Mouse (Mus musculus): ENCODE measurements around the gene Rftn1. TPM values are rescaled to one million over a fixed set of nuclear protein-coding genes. Genes with fewer than 3 reads are reported as not detected.
A peak's percentile ranks its signal among the peaks of the same experiment; 100 is the strongest.

Rftn1 gene
- 67.4 and 101 TPM in 2 replicates for polyA plus RNA-seq (2012; rRNA removed)

DNA sequence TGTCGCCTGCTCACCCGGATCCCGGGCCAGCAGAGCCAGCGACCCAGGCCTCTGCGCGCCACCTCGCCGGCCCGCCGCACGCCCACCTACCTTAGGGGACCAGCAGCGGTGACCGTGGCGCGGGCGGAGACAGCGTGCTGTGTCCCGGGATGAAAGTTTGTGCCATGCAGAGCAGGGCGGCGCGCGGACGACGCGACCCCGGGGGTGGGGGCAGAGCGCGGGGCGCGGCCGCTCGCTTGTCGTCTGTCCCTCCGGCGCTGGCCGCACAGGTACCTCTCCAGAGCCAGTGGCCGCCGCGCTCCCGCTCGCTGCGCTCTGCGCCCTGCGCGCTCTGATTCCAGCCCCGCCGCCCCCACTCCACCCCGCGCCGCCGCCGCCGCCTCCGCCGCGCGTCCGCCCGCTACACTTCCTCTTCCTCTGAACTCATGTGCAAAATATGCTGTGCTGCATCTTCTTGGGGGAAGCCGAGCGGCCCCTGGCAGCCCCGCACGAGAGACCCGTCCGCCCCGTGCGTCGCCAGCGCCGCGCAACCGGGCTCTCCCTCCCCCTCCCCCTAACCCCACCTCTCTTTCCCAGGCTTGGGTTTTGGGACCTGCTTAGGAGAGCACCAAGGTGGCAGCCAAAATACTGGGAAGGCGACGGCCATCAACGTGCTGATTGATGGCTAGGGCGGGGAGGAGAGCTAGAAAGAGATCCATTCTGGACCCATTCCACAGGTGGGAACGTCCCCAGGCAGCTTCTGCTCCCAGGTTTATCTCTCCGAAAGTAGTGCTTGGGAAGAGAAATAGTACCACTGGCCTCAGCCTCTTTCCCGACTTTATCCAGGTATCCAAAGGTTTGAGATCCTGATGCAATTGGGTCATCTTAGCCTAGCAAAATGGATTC is at the start of gene Rftn1:
Rftn1 (minus strand) TSS at position 544 of the 885 bp plus-strand sequence.
- 3% methylated on average over 71 of the region's 79 CpGs for WGBS
- peak in 1 of 2 experiments; percentile 79 for DNase-seq (ENCODE audit: low read depth in 1 of 2, low spot score in 2 of 2)
- peak within 1 kb of the TSS; percentile 93 for H3K27ac ChIP-seq (ENCODE audit: insufficient read depth, low read length)

DNA sequence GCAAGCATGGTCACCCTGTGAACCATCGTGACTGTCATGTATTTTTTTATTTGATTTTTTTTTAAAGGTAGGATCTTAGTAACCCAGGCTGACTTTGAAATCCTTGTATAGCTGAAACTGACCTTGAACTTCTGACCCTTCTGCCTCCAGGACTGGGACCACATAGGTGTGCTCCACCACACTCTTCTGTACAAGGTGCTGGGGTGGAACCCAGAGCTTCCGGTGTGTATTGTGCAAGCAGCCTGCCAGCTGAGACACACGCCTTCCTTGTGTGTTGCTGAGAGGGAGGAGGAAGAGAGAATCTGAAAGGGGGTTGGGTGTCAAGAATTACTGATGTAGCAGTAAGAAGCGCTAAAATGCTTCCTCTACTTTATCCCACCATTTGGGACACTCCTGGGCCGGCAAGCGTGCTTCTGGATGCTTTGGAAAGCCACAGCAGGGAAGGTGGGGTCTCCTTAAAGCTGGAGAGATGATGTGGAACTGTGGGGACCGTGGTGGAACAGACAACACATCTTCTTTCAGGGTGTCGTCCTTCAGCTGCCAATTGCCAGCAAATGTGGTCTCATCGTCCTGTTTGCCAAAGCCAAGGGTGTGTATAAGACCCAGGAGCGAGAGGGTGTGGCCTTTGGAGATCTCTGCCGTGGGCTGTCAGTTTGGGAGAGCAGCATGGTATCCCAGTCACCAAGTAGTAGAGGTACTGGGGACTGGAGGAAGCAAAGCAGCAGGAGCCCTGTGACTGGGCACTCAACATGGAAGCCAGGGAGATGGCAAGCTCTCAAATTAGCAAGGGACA is 47.5 kb upstream of the Rftn1 start:
- Histone ChIP-seq H3K36me3 (ENCODE audit: control insufficient read depth, insufficient read depth, low read length) (no peaks in the 10 kb centered on the region), H3K27ac (ENCODE audit: insufficient read depth, low read length) (no peak overlapping the region), H3K4me3 (ENCODE audit: extremely low read depth, insufficient read depth, insufficient read length) (no peak overlapping the region), H3K4me1 (ENCODE audit: control insufficient read depth, insufficient read depth, insufficient read length) (no peaks in the 10 kb centered on the region), H3K27me3 (ENCODE audit: control insufficient read depth, insufficient read depth, low read length) (no peaks in the 10 kb centered on the region)
- no peak for DNase-seq (ENCODE audit: low read depth in 1 of 2, low spot score in 2 of 2)
- TF ChIP-seq POLR2A (IDR thresholded peaks at IDR 0.05; ENCODE audit: low read depth, low read length): no peak
- whole genome bisulfite sequencing: 59% methylated on average over 11 of the region's 11 CpGs

More for the DNA sequence above, at the start of gene Rftn1:
- H3K27me3 ChIP-seq (ENCODE audit: control insufficient read depth, insufficient read depth, low read length): no peaks in the 10 kb centered on the region
- peaks cover 14% of the 10 kb centered on the region for H3K4me1 ChIP-seq (ENCODE audit: control insufficient read depth, insufficient read depth, insufficient read length)
- H3K36me3 ChIP-seq (ENCODE audit: control insufficient read depth, insufficient read depth, low read length): no peaks in the 10 kb centered on the region
- no peak for TF ChIP-seq CTCF (IDR thresholded peaks at IDR 0.05; ENCODE audit: extremely low read depth, insufficient read depth, insufficient read length, insufficient replicate concordance)
- peak; percentile 40; the same call in 1 of the 2 replicates for TF ChIP-seq POLR2A (IDR thresholded peaks at IDR 0.05; ENCODE audit: low read depth, low read length)
- peak within 1 kb of the TSS; percentile 95 for H3K4me3 ChIP-seq (ENCODE audit: extremely low read depth, insufficient read depth, insufficient read length)

DNA sequence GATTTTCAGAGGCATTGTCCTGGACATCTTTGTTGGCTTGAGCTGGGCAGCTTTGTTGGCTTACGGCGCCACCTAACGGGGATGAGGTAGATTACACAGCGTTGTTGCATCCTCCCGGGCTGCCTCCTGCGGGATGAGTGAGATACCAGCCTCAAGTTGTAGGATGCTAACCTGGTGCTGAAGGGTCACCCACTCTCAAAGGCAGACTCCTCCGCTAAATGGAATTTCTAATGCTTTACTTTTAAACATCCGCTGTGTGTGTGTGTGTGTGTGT is 46.9 kb upstream of the Rftn1 start:
- Histone ChIP-seq H3K4me1 (ENCODE audit: control insufficient read depth, insufficient read depth, insufficient read length) (no peaks in the 10 kb centered on the region), H3K36me3 (ENCODE audit: control insufficient read depth, insufficient read depth, low read length) (no peaks in the 10 kb centered on the region), H3K4me3 (ENCODE audit: extremely low read depth, insufficient read depth, insufficient read length) (no peak overlapping the region), H3K27me3 (ENCODE audit: control insufficient read depth, insufficient read depth, low read length) (no peaks in the 10 kb centered on the region), H3K27ac (ENCODE audit: insufficient read depth, low read length) (no peak overlapping the region)
- peak; percentile 34 to 70 for DNase-seq (ENCODE audit: low read depth in 1 of 2, low spot score in 2 of 2)
- WGBS: 7% methylated on average over 8 of the region's 8 CpGs
- TF ChIP-seq CTCF (IDR thresholded peaks at IDR 0.05; ENCODE audit: extremely low read depth, insufficient read depth, insufficient read length, insufficient replicate concordance) (peak; percentile 96), POLR2A (IDR thresholded peaks at IDR 0.05; ENCODE audit: low read depth, low read length) (no peak)

DNA sequence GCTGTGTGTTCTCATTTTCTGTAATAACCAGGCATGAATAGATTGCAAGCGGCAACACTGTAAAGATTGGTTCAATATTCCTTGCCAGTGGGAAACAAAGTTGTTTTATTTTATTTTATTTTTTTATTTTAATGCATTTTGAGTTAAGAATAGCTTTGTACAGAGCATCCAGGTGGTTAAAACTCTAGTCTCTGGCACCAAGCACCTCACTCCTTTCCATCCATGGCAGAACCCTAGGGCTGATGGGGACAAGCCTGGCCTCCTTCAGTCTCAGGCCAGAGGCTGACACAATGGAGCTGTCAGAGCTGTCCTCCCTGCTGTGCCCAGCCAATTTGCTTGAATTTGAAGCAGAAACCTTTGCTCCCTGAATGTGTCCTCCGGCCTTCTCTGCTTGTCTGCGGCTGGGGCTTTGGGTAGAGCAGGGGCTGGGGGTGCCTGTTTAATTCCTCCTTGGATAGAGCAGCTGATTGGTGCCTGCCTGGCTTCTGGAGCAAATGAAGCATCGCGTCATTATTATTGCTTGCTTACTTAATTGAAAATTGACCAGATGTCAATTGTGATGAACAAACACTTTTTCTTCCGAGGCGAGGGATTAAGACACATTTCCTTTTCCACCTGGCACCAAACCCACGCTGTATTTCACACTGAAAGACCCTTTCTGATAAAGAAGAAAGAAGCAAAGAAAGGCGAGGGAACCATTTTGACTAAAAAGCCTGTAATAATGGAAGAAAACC is 46.4 kb upstream of the Rftn1 start:
- Histone ChIP-seq H3K27ac (ENCODE audit: insufficient read depth, low read length) (no peak overlapping the region), H3K36me3 (ENCODE audit: control insufficient read depth, insufficient read depth, low read length) (no peaks in the 10 kb centered on the region), H3K27me3 (ENCODE audit: control insufficient read depth, insufficient read depth, low read length) (no peaks in the 10 kb centered on the region), H3K4me1 (ENCODE audit: control insufficient read depth, insufficient read depth, insufficient read length) (no peaks in the 10 kb centered on the region), H3K4me3 (ENCODE audit: extremely low read depth, insufficient read depth, insufficient read length) (no peak overlapping the region)
- TF ChIP-seq CTCF (IDR thresholded peaks at IDR 0.05; ENCODE audit: extremely low read depth, insufficient read depth, insufficient read length, insufficient replicate concordance) (no peak), POLR2A (IDR thresholded peaks at IDR 0.05; ENCODE audit: low read depth, low read length) (no peak)
- WGBS: 63% methylated on average over 9 of the region's 9 CpGs
- DNase-seq (ENCODE audit: low read depth in 1 of 2, low spot score in 2 of 2): no peak

DNA sequence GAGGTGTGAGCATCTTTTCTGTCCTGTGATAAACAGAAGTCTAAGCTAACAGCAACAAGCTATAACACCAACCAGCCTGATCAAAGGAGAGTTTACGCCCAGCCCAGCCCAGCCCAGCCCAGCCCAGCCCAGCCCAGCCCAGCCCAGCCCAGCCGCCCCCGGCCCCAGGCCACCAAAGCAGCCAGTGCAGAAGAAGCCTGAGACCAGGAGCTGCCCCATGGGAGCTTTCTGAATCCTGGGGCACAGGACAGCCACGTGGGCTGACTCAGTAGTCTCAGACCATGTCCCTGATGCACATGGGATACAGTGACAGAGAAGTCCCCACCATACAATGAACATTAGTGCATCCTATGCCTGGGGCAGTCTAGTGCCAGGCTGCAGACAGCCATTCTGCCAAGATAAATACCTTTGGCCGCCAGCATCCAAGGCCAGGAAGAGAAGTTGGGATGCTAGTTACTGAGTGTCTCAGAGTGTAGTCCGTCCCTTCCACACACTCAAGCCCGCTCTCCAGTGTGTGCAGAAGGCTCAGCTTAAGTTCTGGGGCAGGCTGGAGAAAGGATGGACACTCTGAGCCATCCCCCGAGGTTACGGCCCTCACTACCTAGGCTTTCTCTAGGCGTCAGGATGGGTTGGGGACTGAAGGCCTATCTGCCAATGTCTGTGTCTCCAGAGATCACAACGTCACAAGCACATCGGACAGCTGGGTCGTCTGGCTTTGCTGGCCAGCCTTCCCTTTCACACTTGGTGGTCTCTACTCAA is 45.6 kb upstream of the Rftn1 start:
- TF ChIP-seq CTCF (IDR thresholded peaks at IDR 0.05; ENCODE audit: extremely low read depth, insufficient read depth, insufficient read length, insufficient replicate concordance) (no peak), POLR2A (IDR thresholded peaks at IDR 0.05; ENCODE audit: low read depth, low read length) (no peak)
- H3K27ac ChIP-seq (ENCODE audit: insufficient read depth, low read length): no peak overlapping the region
- no peak overlapping the region for H3K4me3 ChIP-seq (ENCODE audit: extremely low read depth, insufficient read depth, insufficient read length)
- 90% methylated on average over 13 of the region's 13 CpGs for WGBS
- H3K36me3 ChIP-seq (ENCODE audit: control insufficient read depth, insufficient read depth, low read length): no peaks in the 10 kb centered on the region
- DNase-seq (ENCODE audit: low read depth in 1 of 2, low spot score in 2 of 2): no peak
- H3K27me3 ChIP-seq (ENCODE audit: control insufficient read depth, insufficient read depth, low read length): no peaks in the 10 kb centered on the region
- H3K4me1 ChIP-seq (ENCODE audit: control insufficient read depth, insufficient read depth, insufficient read length): no peaks in the 10 kb centered on the region

DNA sequence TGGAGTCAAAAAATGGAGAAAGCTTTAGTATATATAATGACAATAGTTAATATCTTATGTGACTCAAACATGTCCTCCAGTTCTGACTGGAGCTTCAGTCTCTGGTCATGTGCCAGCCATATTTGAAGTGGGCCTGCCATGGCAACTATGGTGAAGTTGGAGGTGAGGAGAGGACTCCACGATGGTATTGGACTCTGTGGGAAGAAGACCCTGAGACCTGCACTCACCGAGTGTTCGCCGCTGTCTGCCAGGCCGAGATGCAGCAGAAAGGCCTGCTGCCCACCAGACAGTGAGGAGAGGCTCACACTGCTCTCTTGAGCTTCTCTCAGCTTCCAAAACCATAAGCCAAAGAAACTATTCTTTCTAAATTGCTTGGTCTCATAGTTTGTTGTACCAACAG is 43.5 kb upstream of the Rftn1 start:
- no peaks in the 10 kb centered on the region for H3K4me1 ChIP-seq (ENCODE audit: control insufficient read depth, insufficient read depth, insufficient read length)
- WGBS: 95% methylated on average over 5 of the region's 5 CpGs
- H3K27me3 ChIP-seq (ENCODE audit: control insufficient read depth, insufficient read depth, low read length): no peaks in the 10 kb centered on the region
- no peak for DNase-seq (ENCODE audit: low read depth in 1 of 2, low spot score in 2 of 2)
- H3K27ac ChIP-seq (ENCODE audit: insufficient read depth, low read length): no peak overlapping the region
- H3K4me3 ChIP-seq (ENCODE audit: extremely low read depth, insufficient read depth, insufficient read length): no peak overlapping the region
- no peaks in the 10 kb centered on the region for H3K36me3 ChIP-seq (ENCODE audit: control insufficient read depth, insufficient read depth, low read length)
- TF ChIP-seq CTCF (IDR thresholded peaks at IDR 0.05; ENCODE audit: extremely low read depth, insufficient read depth, insufficient read length, insufficient replicate concordance): no peak
- TF ChIP-seq POLR2A (IDR thresholded peaks at IDR 0.05; ENCODE audit: low read depth, low read length): no peak

All from spleen, adult 2 months (tissue).